Mouse (Mus musculus) olfactory bulb, adult 2 months (tissue): Measurements from ENCODE around the gene Kremen1.

ENCODE experiments used
- CTCF ChIP-seq: fragments of 200-500 bp; IDR thresholded peaks from 2 replicates; pipeline ENCODE4 v1.5.1; 2012; ENCODE audit warnings: low read depth, mild to moderate bottlenecking, low read length, moderate library complexity; ENCODE audit not compliant: insufficient read depth
- POLR2A ChIP-seq: fragments of 200-500 bp; IDR thresholded peaks from 2 replicates; pipeline ENCODE4 v1.6.1; 2012; ENCODE audit warnings: mild to moderate bottlenecking, low read depth, low read length, moderate library complexity; ENCODE audit not compliant: insufficient read depth

GRCm38 (mm10) chr11:5151247-5151630 lies 110.1 kb downstream of the Kremen1 start:
- TF ChIP-seq CTCF (no peak), POLR2A (no peak)
